Mouse (Mus musculus): Measurements from ENCODE around the gene Abcb9.
A peak's percentile ranks its signal among the peaks of the same experiment; 100 is the strongest.

Gene Abcb9

DNA sequence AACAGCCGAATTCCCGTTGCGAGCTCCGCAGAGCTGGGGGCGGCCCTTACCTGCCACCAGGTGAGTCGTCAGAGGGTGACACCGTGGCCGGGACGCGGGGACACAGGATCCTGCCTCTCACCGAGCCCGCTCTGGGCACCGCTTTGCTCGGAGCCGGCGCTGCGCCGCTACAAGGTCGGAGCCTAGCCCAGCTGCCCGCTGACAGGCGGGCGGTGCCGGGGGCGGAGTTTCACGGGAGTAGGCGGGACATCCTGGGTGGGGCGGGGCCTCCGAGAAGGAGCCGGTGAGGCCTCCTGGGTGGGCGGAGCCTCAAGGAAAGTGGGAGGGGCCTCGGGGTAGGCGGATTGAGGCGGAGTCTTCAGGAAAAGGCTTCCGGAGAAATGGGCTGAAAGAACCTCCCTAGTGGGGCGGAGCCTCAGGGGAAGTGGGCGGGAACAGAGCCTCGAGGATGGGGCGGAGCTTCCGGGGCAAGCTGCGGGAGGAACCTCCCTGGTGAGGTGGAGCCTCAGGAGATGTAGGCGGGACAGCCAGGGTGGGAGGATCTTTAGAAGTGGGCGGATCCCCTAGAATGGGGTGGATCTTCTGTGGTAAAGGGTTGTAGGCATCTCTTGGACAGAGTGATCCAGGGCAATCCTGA, at the start of gene Abcb9:
Gene Abcb9, minus strand, starts transcription at position 203 of the 637 bp plus-strand sequence.
- peak; percentile 100 for DNase-seq

DNA sequence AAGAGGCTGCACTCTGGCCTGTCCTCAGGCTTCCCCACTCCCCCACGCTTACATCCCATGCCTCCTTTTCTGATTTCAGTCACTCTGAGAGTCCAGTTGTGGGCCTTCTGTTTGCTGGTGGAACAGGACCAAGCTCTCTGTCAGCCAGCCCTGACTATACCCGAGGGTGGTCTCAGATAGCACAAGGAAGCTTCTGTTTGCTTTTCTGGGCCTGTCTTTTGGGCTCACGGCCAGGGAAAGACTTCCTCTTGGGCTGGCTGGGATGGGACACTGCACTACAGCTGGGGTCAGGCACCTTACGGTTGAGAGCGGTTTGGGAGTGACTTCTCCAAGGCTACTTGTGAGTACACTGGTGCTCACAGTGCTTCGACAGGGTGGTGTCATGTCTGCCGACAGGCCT, 42.5 kb upstream of the Abcb9 start:
- no peak for DNase-seq

DNA sequence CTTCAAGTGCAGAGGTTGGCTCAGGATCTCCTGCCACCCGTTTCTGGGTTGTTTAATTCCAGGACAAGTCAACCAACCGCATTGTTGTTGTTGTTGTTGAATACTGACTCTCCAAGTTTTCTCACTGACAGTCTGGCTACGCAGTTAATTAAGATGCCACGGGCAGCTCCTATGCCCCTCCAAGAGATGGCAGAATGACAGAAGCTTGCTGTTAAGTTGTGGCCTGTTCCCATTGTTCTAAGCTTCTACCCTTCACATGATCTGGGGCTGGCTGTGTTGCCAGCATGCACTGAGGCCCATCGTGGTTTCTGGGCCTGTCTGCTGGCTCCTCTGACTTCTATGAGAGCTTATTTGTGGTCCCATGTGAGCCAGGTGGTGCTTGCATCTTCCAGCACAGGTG, 38.7 kb upstream of the Abcb9 start:
- no peak for DNase-seq

DNA sequence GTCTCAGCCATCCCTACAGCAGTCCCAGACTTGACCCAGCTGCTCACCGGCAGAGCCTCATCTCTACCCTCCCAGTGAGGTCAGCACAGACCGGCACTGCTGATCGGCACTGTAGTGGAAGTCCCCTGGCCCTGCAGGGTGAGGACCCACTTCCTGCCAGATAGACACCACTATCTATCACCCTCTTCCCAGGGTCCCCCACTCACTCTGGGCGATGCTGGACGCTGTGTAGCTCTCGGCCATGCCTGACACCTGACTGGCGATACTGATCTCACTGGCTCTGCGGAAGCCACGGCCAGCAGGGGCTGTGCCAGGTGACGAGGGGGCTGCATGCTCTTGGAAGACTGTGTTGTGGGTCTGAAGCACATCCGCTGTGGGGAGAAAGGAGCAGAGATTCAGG, 29.5 kb upstream of the Abcb9 start:
- DNase-seq: peak; percentile 91

DNA sequence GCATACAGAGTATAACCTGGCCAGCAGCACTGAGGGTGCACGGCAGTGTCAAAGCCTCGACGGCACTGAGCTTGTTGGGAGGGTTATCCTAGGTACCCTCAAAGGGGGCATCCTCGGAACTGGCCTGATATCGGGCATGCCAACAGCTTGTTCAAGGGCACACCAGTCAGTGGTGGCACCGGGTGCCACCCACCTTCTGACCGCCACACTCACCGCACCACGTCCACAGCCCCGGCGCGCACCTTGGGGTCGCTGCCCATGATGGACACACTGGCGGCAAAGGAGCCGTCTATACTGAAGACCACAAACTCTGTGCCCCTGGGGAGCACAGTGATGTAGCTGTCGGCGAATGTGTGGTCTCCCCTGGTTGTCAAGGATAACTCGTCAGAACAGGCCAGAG, 26.8 kb upstream of the Abcb9 start:
- DNase-seq: peak; percentile 91

DNA sequence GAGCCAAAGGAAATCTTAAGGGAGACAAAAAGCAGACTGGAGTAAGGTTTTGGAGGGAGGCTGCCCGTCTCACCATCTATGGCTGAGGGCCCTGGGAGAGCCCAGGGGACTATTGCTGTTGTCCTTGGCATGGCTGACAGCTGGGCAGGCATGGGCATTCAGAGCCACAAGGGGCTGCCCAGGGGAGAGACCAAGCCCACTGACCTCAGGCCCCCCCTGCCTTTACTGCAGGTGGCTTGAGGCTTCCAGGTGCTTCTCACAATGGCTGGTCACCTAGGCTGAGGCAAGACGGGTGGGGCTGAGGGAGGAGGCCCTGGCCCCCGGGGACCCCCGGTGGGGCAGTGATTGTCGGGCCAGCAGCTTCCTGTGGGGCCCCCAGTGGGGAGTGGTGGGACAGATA, 23.6 kb upstream of the Abcb9 start:
- DNase-seq: peak; percentile 93

DNA sequence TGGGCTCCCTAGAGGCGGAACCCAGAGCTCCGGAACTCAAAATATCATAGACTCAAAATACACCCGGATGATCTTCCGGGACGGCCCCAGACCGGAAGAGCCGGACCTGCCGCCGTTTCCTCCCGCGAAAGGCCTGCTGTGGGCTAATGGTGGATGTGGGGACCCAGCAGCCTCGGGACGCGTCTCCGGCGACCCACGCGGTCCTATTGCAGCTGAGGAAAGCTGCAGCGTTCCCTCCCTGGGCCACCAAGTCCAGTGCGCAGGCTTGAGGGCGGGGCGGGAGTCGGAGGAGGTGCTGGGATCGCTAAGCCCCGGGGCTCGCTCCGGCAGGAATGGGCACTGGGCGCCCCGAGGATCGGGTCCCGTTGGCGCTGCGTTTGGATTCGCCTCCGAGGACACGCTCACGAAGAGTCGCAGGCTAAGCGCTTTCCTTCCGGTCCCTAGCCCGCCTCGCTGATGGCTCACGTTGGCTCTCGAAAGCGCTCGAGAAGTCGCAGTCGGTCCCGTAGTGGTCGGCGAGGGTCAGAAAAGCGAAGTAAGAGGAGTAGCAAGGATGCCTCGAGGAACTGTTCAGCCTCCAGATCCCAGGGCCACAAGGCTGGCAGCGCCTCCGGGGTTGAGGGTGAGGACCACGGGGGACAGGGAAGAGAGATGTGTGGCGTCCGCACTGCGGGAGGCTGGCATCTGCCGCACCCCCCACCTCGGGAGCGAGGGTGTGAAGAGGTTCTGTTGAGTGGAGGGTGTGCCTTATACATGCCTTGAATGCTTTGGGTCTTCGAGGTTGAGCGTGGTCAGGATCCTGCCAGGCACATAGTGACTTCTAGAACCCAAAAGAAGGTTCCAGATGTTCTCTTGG, 20.6 kb upstream of the Abcb9 start, which contains the start of gene Arl6ip4:
Gene Arl6ip4, plus strand, starts transcription at position 100 of the 856 bp plus-strand sequence.
- peak; percentile 97 for DNase-seq

DNA sequence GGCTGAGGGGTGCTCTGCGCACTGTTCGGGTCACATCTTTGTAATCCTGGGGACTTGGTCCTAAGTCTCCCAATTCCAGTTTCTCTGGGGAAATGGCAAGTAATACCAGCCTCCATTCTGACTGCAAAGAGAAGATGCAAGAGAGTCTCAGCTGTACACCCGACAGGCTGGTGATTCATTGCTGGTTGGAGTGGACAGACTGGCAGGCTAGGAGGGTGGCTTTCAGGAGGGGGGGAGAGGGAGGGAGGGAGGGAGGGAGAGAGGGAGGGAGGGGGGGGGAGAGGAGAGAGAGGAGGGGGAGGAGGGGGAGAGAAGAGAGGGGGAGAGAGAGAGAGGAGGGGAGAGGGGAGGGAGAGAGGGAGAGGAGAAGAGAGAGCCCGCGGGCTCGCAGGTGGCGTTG, 19.9 kb upstream of the Abcb9 start:
- DNase-seq: no peak

DNA sequence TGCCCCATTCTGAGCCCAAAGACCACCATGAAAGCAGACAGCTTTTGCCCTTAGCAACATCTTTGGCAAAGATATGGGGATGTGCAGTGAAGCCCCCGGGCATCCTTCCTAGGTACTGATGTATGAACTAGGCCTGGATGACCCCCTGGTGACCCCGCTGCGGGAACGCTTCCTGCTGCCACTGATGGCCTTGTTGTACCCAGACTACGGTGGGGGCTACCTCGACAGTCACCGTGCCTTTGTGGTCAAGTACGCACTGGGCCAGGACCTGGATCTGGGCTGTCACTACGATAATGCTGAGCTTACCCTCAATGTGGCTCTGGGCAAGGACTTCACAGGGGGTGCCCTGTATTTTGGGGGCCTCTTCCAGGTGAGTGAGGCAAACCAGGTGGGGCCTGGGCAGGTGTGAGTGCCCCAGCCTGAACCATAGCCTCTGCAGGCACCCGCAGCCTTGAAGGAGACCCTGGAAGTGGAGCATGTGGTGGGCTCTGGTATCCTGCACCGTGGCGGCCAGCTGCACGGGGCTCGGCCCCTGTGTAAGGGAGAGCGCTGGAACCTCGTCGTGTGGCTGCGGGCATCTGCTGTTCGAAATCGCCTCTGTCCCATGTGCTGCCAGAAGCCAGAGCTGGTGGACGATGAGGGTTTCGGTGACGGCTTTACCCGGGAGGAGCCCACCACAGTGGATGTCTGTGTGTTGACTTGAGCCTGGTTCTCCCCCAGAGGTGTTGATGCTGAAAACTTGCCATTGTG, 18.9 kb upstream of the Abcb9 start:
- no peak for DNase-seq

DNA sequence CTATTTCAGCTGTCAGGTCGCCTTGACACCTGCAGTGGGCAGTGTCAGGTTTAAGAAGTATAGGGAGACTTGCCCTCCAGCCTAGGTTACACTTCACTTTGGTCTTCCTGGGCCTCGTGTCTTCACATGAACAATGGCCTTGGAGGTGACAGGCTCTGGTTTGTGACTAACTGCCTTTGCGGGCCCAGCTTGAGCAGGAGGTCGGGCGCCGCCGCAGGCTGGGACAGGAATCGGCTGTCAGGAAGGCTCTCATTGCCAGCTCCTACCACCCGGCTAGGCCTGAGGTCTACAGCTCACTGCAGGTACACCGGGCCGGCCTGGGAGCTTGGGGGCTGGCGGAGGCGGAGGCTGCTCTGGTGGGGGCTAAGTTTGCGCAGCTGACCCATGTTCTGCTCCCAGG, 17.4 kb upstream of the Abcb9 start:
- DNase-seq: peak; percentile 94

DNA sequence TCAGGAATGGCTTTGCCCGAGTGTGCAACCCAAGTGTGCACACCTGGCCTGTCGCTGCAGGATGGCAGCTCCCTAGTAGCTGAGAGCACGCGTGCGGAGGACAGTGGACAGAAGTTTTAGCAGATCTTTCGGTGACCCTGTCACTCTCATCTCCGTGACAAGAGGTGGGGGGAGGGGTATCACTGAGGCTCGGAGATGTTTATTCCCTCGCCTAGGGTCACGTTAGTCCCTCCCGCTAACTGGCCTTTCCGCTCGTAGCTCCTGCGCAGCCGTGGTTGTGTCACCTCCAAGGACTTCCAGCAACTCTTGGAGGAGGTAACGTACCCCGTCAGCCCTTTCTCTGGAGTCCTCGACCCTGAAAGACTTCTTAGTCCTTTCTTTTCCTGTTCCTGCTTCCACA, 16.9 kb upstream of the Abcb9 start:
- no peak for DNase-seq

DNA sequence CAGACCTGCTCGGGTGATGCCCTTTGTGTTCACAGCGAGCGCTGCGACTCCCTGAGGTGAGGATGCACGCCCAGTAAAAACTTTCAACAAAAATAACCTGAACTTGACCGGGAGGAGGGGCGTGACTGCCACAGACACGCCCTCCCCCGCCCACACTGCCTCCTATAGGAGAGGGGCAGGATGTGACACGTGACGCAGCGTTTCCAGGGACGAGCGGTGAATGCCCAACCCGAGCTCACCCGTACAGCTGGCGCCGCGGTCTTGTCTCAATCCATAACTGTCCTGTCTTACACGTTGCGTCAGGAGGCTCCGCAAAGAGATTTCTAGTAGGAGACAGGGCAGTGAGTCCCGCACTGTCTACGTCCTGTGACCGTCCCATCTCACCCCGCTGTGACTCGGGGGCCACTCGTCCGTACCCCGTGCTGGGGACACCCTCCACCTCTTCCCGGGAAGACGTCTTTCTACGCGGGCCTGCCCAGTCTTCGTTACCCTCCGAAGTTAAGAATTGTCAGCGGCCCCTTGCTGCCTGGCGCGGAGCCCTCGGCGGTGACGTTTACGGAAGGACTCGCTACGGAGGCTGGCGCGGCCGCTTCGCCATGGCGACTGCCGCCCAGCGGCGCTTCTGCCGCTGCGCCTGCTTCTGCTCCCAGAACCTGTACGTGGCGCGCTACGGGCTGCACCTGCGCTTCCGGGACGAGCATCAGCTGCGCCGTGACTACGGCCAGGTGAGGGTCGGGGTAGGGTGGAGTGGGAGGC, 16.3 kb upstream of the Abcb9 start, which contains the start of gene Ogfod2:
Gene Ogfod2, plus strand, starts transcription at position 556 of the 756 bp plus-strand sequence.
- peak; percentile 99 for DNase-seq

DNA sequence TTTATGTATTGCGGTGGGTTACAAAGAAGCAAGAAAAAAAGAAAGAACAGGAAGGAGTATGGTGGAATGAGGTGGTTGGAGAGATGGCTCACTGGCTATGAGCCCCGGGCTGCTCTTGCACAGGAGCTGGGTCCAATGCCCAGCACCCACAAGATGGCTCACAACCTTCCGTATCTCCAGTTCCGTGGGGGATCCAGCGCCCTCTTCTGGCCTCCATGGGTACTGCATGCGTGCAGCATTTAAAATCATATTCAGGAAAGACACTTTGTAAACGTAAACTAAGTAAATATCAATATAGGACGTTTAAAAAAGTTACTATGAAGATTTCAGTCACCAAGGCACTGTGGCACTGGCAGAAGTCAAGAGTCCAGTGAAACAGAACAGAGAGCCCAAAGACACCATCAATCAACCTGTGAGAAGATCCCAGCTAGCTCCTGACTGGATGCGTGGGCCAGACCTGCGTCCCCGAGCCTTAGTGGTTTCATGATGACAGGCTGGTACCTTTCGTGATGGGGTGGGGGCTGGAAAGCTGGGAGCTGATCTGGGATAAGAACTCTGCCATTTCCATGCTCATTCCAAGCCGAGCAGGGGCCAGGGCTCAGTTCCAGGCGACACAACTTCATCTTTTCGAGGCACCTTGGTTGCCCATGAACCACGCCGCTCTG, 15.6 kb upstream of the Abcb9 start:
- DNase-seq: no peak

DNA sequence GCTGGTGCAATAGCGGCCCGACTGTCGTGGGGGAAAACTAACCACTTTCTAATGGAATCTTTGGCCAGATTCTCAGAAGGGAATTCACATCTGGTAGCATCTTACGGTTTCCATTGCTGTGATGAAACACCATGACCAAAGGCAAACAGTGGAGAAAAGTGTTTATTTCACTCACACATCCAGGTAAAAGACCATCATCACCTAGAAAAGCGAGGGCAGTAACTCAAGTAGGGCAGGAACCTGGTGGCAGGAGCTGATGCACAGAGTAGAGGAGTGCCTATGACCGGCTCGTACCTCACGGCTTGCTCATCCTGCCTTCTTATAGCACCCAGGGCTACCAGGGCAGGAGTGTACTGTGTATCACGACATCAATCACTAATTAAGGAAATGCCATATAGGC, 8.0 kb upstream of the Abcb9 start:
- no peak for DNase-seq

DNA sequence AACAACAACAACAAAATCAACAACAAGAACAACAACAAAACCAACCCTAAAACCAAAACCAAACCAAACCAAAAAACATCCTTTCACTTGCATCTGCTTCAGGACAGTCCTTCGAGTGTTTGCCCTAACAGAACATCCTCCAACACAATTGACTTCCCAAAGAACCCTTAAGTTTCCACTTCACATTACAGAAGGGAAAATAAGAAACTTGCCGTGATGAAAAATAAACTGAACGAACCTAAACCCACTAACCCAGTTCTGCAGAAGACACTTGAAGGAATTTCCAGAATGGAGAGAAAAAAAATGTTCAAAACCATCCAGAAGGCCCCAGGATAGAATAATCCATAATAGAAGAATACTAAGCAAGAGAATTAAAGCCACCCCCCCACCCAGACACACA, 7.4 kb upstream of the Abcb9 start:
- no peak for DNase-seq

DNA sequence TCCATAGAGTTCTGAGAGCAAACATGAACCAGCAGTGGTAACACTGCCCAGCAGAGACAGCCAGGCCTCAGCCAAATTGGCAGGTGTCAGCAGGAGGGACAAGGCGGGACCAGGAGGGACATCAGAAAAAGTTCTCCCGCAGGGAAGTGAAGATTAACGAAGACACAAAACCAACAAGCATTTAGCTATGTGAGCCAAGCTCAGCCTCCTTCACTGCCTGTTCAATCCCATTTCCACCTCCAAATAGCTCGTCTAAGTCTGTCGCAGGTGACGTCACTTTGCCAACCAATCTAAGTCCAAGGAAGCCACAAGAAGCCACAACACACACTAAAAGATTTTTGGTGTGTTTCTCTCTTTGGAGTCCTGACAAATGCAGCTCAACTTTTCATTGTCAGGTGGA, 6.7 kb upstream of the Abcb9 start:
- no peak for DNase-seq

DNA sequence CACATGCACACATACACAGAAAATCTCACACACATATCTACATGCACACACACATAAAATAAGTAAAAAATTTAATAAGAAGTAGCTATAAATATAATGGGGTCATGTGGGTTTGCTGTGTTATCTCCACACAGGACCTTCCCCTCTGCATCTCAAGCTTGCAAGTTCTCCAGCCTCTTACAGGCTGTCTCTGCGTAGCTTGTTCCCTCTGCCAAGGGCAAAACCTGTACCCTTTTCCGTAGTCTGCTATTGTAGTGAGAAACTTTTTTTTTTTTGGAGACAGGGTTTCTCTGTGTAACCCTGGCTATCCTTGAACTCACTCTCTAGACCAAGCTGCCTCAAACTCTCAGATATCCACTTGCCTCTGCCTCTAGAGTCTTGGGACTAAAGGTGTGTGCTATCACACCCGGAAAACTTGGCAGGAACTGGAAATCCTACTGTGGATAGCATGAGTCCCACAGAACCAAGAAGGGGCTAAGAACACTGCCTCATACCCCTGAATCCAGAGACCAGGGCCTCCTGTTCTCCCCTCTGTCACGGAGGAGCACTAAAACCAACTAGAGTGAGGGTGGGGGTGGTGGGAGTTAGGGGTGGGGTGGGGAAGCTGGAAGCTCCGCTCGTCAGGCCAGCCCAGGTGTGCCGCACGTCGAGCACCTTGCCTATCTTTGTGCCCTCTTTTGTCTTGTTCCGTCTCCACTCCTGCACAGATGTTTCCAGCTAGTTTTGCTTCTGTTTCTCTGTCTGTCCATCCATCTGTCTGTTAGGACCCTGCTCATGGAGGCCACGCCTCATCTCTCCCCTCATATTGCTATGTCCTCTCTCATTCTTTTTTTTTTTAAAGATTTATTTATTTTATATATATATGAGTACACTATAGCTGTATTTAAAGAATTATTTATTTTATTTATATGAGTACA, 4.8 kb upstream of the Abcb9 start:
- no peak for DNase-seq

DNA sequence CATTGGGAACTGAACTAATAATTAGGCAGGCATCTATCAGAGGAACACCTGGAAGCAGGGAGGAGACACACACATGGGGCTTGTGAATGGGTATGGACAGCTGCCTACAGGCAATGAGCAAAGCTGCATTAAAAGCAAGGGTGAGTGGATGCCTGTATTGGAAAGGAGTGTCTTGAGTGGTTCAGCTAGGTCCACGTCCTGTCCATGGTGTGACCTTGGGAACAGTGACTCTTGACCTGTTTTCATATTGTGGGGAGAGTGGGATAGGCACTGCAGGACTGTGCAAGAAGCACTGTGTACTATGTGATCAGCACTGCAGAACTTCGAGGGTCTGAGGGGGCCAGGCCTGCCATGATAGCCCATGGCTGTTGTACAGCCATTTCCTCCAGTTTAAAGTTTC, 3.3 kb upstream of the Abcb9 start:
- DNase-seq: no peak

DNA sequence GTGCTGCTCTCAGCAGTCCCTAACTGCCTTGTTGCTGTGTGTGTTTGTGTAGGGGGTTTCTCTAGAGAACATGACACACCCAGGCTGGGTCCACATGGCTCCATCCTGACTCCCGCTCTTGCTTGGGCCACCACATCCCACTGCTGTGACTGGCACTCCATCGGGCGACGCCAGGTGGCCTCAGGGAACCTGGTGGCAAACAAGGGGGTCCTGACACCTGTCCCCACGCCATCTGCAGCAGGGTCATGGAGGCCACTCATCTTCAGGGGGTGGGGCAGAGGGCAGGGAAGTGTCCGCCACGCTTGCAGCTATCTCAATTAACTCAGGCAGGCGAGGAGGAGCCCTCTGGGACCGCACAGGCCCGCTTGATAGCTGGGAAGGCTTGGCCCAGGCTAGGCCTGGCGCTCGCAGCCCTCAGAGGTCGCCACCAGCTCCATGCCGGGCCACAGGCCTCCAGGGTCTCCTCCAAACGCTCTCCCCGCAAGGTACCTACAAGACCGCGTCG, 469 bp downstream of the Abcb9 start:
- DNase-seq: peak; percentile 96

DNA sequence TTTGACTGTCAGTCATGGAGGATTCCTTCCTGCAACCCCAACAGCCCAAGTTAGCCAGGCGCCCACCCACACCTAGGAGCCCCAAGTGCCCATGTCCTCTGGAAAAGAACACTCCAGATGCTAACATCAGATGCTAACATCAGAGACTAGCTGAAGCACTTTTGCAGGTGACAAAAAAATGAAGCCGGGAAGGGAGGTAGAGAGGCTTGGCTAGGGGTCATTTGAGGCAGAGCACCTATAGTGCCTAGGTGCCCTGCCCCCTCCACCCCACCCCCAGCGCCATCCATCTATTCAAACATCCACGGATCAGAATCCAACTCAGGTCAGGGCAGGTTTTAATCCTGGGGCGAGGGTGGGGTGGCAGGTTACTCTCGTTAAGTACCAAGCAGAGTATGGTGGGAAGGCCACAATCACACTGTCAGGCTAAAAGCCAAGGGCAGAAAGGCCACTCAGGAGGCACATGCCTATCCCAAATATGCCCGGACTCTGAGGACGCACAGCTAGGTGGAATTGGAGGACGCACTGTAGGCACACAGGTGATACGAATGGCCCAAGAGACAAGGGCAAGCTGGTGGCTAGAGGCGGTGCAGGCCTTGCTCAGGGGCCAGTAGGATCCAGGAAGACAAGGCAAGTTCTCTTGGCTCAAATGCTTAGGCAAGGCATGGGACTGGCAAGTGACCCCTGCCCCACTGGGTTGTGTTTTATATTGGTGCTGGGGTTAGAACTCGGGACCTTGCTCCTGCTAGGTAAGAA, 1.6 kb downstream of the Abcb9 start:
- peak; percentile 92 for DNase-seq

All from heart, adult 11 months (tissue).